Mouse (Mus musculus): ENCODE data around the gene Ptcd1. TPM values are rescaled to one million over a fixed set of nuclear protein-coding genes. Genes with fewer than 3 reads are reported as not detected.
"Not testable (repeated sequence)": the region's sequence is repeated elsewhere in the genome, so short reads cannot be mapped to it uniquely, and the experiment has no call there.

Ptcd1 gene
- total RNA-seq, 2 experiments from 2014 or later: 20.7 to 21.9 TPM

DNA sequence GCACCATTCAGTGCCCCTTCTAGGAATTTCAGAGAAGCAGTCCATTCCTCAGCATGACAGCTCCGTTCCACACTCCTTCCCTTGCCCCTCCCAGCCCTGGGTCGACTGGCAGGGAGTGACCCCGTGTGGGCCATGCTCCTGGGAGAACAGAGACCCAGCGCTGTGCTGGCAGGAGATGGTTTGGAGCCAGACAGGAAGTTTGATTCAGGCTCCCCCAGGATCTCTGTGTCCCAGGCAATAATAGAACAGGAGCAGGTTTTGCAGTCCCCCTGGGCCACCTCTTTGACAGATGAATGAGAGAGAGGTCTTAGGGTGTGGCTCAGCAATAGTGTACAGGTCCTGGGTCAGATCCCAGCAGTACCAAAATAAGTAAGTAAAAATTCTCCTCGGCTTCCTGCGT, 48.9 kb downstream of the Ptcd1 start:
- no peak for DNase-seq (ENCODE audit: low spot score in 2 of 2)
- intact Hi-C loops (cut with DNase I): no loop called here

GRCm38 (mm10) chr5:145116916-145117315, 50.0 kb downstream of the Ptcd1 start:
- no peak for DNase-seq (ENCODE audit: low spot score in 2 of 2)
- intact Hi-C loops (cut with DNase I): no loop called here

- DNase-seq (ENCODE audit: low spot score in 2 of 2): no peak
- intact Hi-C loops (cut with DNase I): no loop called here
Measured at GRCm38 (mm10) chr5:145116316-145116715, 50.6 kb downstream of the Ptcd1 start.

DNA sequence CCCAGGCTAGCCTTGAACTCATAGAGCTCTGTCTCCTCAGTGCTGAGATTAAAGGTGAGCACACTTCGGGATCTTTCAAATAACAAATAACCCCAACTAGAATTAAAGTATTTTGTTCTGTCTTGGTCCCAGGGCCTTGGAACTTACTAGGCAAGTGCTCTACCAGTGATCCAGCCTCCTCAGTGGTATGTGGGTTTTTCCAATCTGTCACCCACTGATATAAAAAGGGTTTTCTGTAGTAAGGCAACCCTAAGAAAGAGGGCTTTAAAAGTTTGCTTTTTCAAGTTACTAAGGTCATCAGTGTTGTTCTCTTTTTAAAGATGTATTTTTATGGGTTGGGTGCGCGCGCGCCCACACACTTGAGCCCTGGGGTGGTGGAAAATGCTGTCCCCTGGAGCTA, 51.2 kb downstream of the Ptcd1 start:
- intact Hi-C loops (cut with DNase I): no loop called here

DNA sequence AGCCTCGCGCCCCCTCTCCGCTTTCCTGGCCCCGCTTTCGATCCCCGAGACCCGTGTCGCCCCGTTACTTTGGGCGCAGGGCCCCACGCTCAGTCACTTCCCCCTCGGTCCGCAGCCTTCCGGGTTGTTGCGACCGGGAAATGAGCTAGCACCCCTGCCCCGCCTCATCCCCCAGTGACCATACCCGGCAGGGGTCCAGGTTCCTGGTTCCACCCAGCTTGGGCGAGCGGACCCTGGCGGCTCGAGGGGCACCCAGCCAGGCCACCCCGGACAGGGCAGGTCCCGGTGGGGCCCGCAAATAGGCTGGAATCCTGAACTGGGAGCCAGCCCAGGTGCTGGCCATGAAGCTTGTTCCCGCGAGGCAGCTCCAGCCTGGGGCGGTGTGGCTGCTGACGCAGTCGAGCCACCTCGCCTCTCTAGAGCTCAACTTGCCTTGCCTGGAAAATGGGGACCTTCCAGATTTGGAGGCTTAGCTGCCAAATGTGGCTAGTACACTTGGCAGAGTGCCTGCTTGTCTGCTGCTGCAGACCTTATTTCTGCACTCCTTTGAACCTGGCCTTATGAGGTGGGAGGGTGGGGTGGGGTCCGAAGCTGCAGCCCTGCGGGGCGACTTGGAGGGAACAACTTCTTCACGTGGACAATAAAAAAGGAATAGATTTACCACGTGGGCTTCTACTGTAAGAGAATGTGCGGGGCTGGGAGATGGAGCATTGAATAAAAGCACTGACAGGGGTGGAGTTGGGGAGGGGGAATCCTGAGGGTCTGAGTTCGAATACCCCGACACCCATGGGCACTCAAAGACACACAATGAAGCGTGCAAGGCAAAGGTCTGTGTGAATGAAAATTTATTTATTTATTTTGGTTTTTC, 52.1 kb downstream of the Ptcd1 start:
- DNase-seq (ENCODE audit: low spot score in 2 of 2): no peak
- intact Hi-C loops (cut with DNase I): no loop called here

More for the DNA sequence above, 51.2 kb downstream of the Ptcd1 start:
- no peak for DNase-seq (ENCODE audit: low spot score in 2 of 2)

GRCm38 (mm10) chr5:145114071-145114605, 52.8 kb downstream of the Ptcd1 start, which contains the start of gene Arpc1b:
Arpc1b (plus strand) TSS chr5:145114215.
- no peak for DNase-seq (ENCODE audit: low spot score in 2 of 2)
- intact Hi-C loops (cut with DNase I): no loop called here

DNA sequence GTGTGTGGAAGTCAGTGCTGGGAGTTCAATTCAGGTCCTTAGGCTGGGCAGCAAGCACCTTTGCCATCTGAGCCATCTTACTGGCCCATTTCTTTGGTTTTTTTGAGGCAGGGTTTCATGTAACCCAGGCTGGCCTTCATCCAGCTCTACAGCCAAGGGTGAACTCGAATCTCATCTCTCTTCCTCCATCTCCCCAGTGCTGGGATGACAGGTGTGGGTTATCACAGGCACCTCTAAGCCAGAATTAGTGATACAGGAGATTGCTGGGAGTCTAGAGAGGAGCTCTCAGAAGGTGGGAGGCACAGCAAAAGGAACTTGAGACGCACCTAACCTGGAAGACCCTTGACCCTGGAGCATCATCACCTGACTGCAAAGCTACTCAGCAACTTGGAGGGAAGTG, 53.5 kb downstream of the Ptcd1 start:
- DNase-seq (ENCODE audit: low spot score in 2 of 2): no peak
- intact Hi-C loops (cut with DNase I): no loop called here

- intact Hi-C loops (cut with DNase I): no loop called here
- DNase-seq (ENCODE audit: low spot score in 2 of 2): no peak
Measured at GRCm38 (mm10) chr5:145112566-145112965, 54.3 kb downstream of the Ptcd1 start.

DNA sequence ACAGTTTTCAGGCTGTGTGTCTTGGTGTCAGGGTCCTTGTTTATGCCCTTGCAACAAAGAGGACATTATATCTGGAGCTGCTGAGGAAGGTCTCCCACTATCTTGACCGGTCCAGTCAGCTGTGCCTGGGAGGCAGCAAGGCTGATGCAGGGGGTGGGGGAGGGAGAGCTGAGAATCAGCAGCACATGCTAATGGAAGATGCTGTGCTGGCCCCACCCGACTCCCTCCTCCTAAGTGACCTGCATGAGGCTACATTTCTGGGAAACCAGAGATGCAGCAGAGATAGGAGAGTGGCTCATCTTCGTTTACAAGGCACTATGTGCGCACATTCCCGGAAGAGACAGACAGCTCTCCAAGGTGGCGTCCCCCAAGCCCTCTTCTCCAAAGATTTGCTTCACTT, 56.5 kb downstream of the Ptcd1 start:
- intact Hi-C loops (cut with DNase I): no loop called here
- no peak for DNase-seq (ENCODE audit: low spot score in 2 of 2)

DNA sequence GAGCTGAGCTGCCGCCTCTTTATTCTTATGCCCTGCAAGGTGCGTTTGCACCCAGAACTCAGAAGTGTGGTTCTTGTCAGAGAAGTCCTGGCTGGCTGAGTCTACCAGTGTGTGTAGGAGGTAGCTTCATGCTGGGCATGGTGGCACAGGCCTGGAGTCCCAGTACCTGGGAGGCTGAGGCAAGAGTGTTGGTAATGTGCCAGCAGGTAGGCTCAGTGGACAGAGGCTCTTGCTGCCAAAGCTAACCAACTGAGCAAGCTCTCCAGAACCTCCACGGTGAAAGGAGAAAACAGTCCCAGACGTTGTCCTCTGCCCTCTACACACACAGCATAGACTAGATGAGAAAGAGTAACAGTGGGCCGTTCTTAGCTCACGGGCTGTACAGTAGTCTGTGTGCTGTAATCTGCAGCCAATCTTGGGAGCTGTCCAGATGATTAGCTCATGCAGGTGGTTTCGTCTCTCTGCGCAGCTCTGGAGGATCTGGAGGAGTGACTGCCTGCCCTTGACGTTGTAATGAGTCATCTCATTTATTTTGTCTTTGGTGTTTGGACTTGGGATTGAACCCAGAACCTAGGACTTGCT, 61.1 kb downstream of the Ptcd1 start:
- intact Hi-C loops (cut with DNase I): no loop called here
- no peak for DNase-seq (ENCODE audit: low spot score in 2 of 2)

DNA sequence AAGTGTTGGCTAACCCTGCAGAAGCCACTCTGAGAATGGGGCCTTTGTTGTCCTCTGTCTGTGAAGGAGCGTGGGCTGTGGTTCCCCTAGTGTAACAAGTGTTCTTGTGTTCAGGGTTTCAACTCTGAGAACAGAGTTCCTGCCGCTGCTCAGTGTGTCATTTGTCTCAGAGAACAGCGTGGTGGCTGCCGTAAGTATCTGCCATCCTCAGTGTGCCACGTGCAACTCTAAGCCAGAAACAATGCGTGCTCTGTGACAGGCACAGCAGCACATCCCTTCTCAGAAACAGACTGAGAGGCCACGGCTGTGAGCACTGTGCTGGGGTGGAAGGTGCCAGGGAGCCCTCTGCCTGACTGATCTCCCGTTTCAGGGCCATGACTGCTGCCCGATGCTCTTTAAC, 62.6 kb downstream of the Ptcd1 start:
- no peak for DNase-seq (ENCODE audit: low spot score in 2 of 2)
- intact Hi-C loops (cut with DNase I): no loop called here

- intact Hi-C loops (cut with DNase I): no loop called here
- DNase-seq (ENCODE audit: low spot score in 2 of 2): no peak
Measured at GRCm38 (mm10) chr5:145102706-145103105, 64.2 kb downstream of the Ptcd1 start.

DNA sequence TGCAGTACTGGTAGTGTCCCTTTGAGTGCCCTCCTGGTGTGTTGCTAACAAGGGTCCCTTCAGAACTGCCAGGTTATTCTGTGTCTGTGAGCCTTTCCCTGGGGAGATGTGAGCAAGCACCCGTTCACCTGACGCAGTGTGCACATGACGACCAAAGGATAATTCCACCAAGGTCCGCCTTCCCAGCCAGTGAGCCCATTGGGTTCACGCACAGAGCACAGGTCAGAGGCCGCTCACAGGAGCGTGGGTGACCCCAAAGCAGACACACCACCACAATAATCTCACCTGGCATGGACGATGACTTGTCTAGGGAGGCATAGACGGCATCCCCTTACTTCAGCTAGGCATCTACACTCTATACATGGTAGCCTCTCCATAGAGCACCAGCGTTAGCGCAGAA, 65.5 kb downstream of the Ptcd1 start:
- DNase-seq (ENCODE audit: low spot score in 2 of 2); intact Hi-C loops (cut with DNase I): not testable (repeated sequence)

DNA sequence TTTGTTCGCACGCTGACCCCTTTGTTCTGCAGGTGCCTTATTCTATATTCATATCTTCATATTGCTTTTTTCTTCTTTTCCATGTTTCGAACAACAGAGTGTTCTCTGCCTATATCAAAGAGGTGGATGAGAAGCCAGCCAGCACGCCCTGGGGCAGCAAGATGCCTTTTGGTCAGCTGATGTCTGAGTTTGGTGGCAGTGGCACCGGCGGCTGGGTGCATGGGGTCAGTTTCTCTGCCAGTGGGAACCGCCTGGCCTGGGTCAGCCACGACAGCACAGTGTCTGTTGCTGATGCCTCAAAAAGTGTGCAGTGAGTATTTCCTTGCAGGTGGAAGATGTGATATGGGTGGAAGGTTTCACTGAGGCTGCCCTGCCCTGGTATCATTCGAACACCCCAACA, 65.9 kb downstream of the Ptcd1 start:
- intact Hi-C loops (cut with DNase I): no loop called here
- DNase-seq (ENCODE audit: low spot score in 2 of 2): no peak

DNA sequence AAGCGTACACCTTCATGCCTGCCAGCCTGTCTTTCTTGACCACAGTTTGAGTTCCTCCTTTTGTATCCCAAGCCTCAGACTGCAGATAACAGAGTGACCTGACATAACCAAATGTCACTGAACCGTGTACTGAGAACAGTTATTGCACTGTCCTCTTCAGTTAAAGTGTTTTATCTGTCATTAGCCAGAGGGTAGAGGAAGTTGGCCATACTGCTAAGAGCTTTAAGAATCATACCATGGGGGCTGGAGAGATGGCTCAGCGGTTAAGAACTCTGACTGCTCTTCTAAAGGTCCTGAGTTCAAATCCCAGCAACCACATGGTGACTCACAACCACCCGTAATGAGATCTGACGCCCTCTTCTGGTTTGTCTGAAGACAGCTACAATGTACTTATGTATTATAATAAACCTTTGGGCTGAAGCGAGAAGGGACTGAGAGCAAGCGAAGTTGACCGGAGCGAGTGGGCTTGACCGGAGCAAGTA, 68.5 kb downstream of the Ptcd1 start:
- intact Hi-C loops (cut with DNase I): no loop called here
- DNase-seq (ENCODE audit: low spot score in 2 of 2): no peak

Other genes with a start within 250 kb of the Ptcd1 start
- gene Smurf1, start 201.3 kb downstream of the Ptcd1 start, total RNA-seq (2021): 10 to 100 TPM; 34.6 to 37.2 TPM
- gene Gm4871, start 134.4 kb downstream of the Ptcd1 start, total RNA-seq (2021): not detected
- not detected for gene 1700018F24Rik, start 124.1 kb downstream of the Ptcd1 start, total RNA-seq (2021)
- 100 to 1,000 TPM; 194 to 211 TPM for gene Arpc1a, start 83.3 kb downstream of the Ptcd1 start, total RNA-seq (2021)
- not detected for gene Kpna7, start 83.1 kb downstream of the Ptcd1 start, total RNA-seq (2021)
- 10 to 100 TPM; 23.6 to 24.1 TPM for gene Arpc1b, start 52.9 kb downstream of the Ptcd1 start, total RNA-seq (2021)
- gene Pdap1, start 26.9 kb downstream of the Ptcd1 start, total RNA-seq (2021): 100 to 1,000 TPM in 1 of 2 experiments, 10 to 100 TPM in 1; 93.9 to 102 TPM
- gene Bud31, start 26.7 kb downstream of the Ptcd1 start, total RNA-seq (2021): 10 to 100 TPM; 78.7 to 89.9 TPM
- gene Cpsf4, start 105 bp upstream of the Ptcd1 start, total RNA-seq (2021): 10 to 100 TPM; 23.2 to 26.9 TPM
- gene Atp5j2, start 25.0 kb upstream of the Ptcd1 start, total RNA-seq (2021): 100 to 1,000 TPM; 219 to 270 TPM
- 10 to 100 TPM; 12.6 to 14.3 TPM for gene Zkscan14, start 34.8 kb upstream of the Ptcd1 start, total RNA-seq (2021)
- 10 to 100 TPM; 10.8 to 11.9 TPM for gene Zkscan5, start 37.5 kb upstream of the Ptcd1 start, total RNA-seq (2021)
- 10 to 100 TPM; 31.2 to 31.6 TPM for gene Zfp655, start 64.6 kb upstream of the Ptcd1 start, total RNA-seq (2021)
- 10 to 100 TPM; 20.6 to 21.0 TPM for gene Zscan25, start 113.4 kb upstream of the Ptcd1 start, total RNA-seq (2021)
- gene Cyp3a57, start 178.2 kb upstream of the Ptcd1 start, total RNA-seq (2021): under 1 TPM in 1 of 2 experiments, not detected in 1; 0.25 TPM